Mouse (Mus musculus) ES-CJ7 (cell line): ENCODE data around the gene H2-Ab1.
A peak's percentile ranks its signal among the peaks of the same experiment; 100 is the strongest.

Source experiments
- DNase-seq: peaks from one replicate; pipeline ENCODE4 v3.0.0; 2011; ENCODE audit warnings: low read depth, low spot score

Gene H2-Ab1

GRCm38 (mm10) chr17:34285371-34285770 is 27.9 kb downstream of the H2-Ab1 start:
- DNase-seq: no peak

- DNase-seq: peak; percentile 44
These were observed 28.4 kb downstream of the H2-Ab1 start for GRCm38 (mm10) chr17:34285848-34286247.

GRCm38 (mm10) chr17:34286501-34286900 is 29.0 kb downstream of the H2-Ab1 start:
- no peak for DNase-seq

GRCm38 (mm10) chr17:34286999-34287398 is 29.5 kb downstream of the H2-Ab1 start:
- DNase-seq: no peak

GRCm38 (mm10) chr17:34287648-34288047 is 30.2 kb downstream of the H2-Ab1 start, which contains the start of gene H2-Aa:
Gene H2-Aa (minus strand): TSS chr17:34287823.
- peak; percentile 68 for DNase-seq

- DNase-seq: no peak
These were observed 30.6 kb downstream of the H2-Ab1 start for GRCm38 (mm10) chr17:34288131-34288530.

- DNase-seq: peak; percentile 74
These were observed 34.1 kb downstream of the H2-Ab1 start for GRCm38 (mm10) chr17:34291609-34292008.

- no peak for DNase-seq
These were observed 35.1 kb downstream of the H2-Ab1 start for GRCm38 (mm10) chr17:34292570-34292969.

GRCm38 (mm10) chr17:34293533-34293932 is 36.0 kb downstream of the H2-Ab1 start:
- no peak for DNase-seq

GRCm38 (mm10) chr17:34294249-34294648 is 36.8 kb downstream of the H2-Ab1 start:
- DNase-seq: no peak

- DNase-seq: no peak
These were observed 37.8 kb downstream of the H2-Ab1 start for GRCm38 (mm10) chr17:34295307-34295706.

GRCm38 (mm10) chr17:34295891-34296794 is 38.7 kb downstream of the H2-Ab1 start:
- peak; percentile 64 for DNase-seq

GRCm38 (mm10) chr17:34299356-34299755 is 41.9 kb downstream of the H2-Ab1 start:
- DNase-seq: peak; percentile 59

GRCm38 (mm10) chr17:34300071-34300470 is 42.6 kb downstream of the H2-Ab1 start:
- no peak for DNase-seq

- no peak for DNase-seq
These were observed 43.4 kb downstream of the H2-Ab1 start for GRCm38 (mm10) chr17:34300691-34301566.

GRCm38 (mm10) chr17:34301670-34302190 is 44.2 kb downstream of the H2-Ab1 start:
- no peak for DNase-seq

GRCm38 (mm10) chr17:34303789-34304188 is 46.3 kb downstream of the H2-Ab1 start:
- DNase-seq: no peak

- DNase-seq: peak; percentile 35
These were observed 47.3 kb downstream of the H2-Ab1 start for GRCm38 (mm10) chr17:34304751-34305150.

- DNase-seq: peak; percentile 73
These were observed 48.0 kb downstream of the H2-Ab1 start, which contains the start of gene H2-Eb1 for GRCm38 (mm10) chr17:34305380-34306030. Gene H2-Eb1 (plus strand): TSS chr17:34305867.

GRCm38 (mm10) chr17:34306407-34306806 is 48.9 kb downstream of the H2-Ab1 start:
- DNase-seq: no peak

GRCm38 (mm10) chr17:34307216-34307615 is 49.7 kb downstream of the H2-Ab1 start:
- no peak for DNase-seq
